Mouse (Mus musculus): ENCODE measurements around the gene Pml. TPM values are rescaled to one million over a fixed set of nuclear protein-coding genes. Genes with fewer than 3 reads are reported as not detected.

The Pml gene
- polyA plus RNA-seq, 1 experiment from 2014 or later: 4.0 TPM

DNA sequence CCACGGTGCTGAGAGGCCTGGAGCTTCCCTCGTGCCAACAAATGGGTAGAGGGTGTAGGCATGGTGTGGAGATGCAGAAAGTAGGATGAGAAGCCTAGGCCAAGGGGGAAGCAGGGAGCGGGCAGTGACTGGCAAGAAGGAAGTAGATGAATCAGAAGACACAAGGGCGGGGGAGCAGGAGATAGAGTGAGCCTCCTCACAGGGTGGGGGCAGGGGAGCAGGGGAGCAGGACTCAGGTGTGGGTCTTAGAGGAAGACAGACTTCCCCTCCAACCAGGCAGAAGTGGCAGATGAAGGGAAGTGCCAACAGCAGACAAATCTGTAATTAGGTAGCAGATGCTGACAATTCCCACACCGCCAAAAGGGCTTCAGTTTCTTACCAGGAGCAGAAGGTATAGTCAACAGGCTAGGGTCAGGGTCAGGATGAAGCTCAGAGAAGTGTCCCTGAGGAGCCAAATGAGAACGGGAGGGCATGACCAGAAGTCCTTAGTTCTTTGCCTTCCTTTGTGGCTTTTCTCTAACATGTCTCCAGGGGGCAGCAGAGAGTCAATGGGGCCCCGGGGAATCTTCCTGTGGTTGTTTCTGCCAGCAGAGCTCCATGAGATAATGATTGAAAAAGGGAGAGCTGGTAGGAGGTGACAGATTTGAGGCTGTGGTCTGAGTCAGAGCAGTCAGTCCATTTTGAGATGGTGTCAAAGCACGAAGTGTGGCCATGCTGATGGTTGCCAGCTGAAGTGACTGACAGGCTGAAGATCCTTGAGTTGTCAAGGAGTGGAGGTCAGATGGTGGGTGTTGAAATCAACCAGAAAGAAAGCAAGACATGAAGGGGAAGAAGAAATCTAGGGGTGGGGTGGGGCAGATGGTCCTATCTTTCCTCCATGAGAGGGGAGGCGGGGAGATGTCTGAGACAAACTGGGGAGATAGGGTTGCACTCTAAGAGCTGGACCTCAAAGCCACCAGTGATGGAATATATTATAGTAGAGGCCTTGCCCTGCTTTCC is 23.4 kb downstream of the Pml start:
- H3K9ac ChIP-seq: no peak overlapping the region
- no peaks in the 10 kb centered on the region for H3K27me3 ChIP-seq
- no peak overlapping the region for H3K4me2 ChIP-seq
- WGBS: 63% methylated on average over 9 of the region's 9 CpGs
- H3K27ac ChIP-seq (replicated peaks): no peak overlapping the region
- H3K4me3 ChIP-seq: no peak overlapping the region
- H3K36me3 ChIP-seq: no peaks in the 10 kb centered on the region
- no peak for ATAC-seq (ENCODE audit: low read depth)
- H3K9me3 ChIP-seq: no peaks in the 10 kb centered on the region
- H3K4me1 ChIP-seq (replicated peaks): no peaks in the 10 kb centered on the region

DNA sequence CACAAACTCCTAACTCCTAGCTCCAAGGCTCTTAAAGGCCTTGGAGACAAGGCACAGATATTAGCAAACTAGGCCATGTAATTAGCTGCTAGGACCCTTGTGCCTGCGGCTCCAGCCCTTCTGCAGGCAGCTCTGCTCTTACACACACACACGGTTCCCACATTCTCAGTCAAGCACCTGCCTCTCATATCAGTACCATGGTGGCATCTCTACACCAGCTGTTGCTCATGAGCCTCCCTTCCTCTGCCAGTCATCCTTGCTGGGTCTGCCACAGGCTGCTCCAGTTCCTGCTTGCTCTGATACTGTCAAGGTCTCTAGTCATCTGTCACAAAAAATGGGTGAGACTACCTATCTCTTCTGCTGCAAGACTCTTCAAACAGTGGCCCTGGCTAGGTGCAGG is 25.2 kb downstream of the Pml start:
- no peaks in the 10 kb centered on the region for H3K9me3 ChIP-seq
- H3K4me3 ChIP-seq: no peak overlapping the region
- ATAC-seq (ENCODE audit: low read depth): no peak
- H3K27ac ChIP-seq (replicated peaks): no peak overlapping the region
- H3K9ac ChIP-seq: no peak overlapping the region
- no peaks in the 10 kb centered on the region for H3K4me1 ChIP-seq (replicated peaks)
- no peaks in the 10 kb centered on the region for H3K27me3 ChIP-seq
- H3K36me3 ChIP-seq: no peaks in the 10 kb centered on the region
- WGBS: 90% methylated on average over 2 of the region's 2 CpGs
- H3K4me2 ChIP-seq: no peak overlapping the region

DNA sequence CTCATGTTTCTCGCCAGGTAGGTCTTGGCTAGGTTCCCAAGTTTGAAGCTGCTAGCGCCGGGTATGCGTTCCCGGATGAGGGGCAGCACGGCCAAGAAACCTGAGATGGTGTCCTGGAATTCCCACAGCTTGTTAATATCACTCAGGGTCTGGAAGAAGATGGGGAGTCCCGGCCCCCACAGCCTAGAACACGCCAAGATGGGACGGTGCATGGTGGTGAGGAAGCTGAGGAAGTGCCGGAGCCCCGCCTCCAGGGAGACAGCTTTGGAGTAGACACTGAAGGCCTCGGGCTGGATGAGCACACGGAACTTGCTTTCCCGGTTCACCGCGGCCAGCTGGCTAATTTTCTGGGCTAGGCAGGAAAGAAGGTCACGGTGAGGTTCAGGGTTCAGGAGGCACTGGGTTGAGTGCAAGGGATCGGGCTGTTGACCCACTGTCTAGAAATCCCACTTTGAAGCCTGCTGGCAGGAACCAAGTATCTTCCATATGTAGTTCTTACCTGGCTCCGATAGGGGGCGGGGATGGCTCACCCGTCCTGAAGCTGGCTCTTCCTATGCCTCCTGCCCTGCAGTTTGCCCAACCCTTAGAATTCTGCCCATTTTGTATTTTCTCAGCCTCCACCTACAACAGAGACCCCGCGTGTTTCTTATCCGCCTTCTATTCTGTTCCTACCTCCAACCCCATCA is 29.2 kb downstream of the Pml start:
- H3K36me3 ChIP-seq: no peaks in the 10 kb centered on the region
- 77% methylated on average over 24 of the region's 24 CpGs for WGBS
- no peak overlapping the region for H3K4me2 ChIP-seq
- no peaks in the 10 kb centered on the region for H3K9me3 ChIP-seq
- no peak for ATAC-seq (ENCODE audit: low read depth)
- H3K27ac ChIP-seq (replicated peaks): no peak overlapping the region
- H3K4me3 ChIP-seq: no peak overlapping the region
- H3K4me1 ChIP-seq (replicated peaks): no peaks in the 10 kb centered on the region
- no peak overlapping the region for H3K9ac ChIP-seq
- H3K27me3 ChIP-seq: no peaks in the 10 kb centered on the region

DNA sequence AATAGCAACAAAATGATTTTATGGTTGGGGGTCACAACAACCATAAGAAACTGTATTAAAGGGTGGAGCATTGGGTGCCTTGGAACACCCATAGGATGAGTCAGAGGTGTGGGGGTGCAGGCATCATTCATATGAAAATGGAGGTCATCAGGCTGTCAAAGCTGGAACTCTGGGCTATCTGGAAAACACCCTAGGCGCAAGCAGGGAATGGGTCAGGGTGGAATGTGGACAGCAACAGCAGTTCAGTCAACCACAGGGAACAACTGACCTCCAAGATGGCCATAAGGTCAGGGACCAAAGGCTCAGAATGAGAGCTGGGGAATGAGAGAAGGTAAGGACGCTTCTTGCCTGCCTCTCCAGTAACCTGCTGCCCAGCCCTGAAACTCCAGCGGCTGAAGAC is 31.0 kb downstream of the Pml start:
- Histone ChIP-seq H3K27ac (replicated peaks) (no peak overlapping the region), H3K9ac (no peak overlapping the region), H3K27me3 (no peaks in the 10 kb centered on the region), H3K4me3 (no peak overlapping the region), H3K36me3 (no peaks in the 10 kb centered on the region), H3K9me3 (no peaks in the 10 kb centered on the region), H3K4me2 (no peak overlapping the region), H3K4me1 (replicated peaks) (peaks cover 14% of the 10 kb centered on the region)
- 92% methylated on average over 3 of the region's 3 CpGs for WGBS
- no peak for ATAC-seq (ENCODE audit: low read depth)

DNA sequence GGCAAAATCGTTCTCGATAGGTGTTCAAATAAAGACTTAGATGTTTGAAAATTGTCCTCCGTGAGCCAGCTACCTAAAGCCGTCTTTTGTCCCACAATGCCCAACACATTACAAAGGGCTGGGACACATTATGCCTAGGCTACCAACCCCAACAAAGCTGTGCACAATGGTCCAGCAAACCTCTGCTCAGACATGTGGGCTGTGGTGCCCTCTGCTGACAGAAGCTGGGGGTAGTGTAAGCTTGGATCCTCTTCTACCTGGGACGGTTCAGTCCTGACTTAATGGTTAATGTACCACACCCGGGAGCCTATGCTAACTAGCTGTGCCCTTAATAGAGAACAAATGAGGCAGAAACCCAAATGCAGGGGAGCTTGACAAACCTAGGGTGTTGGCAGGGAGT is 33.2 kb downstream of the Pml start:
- Histone ChIP-seq H3K4me3 (no peak overlapping the region), H3K4me1 (replicated peaks) (peaks cover 17% of the 10 kb centered on the region), H3K9me3 (no peaks in the 10 kb centered on the region), H3K4me2 (no peak overlapping the region), H3K27ac (replicated peaks) (no peak overlapping the region), H3K9ac (no peak overlapping the region), H3K27me3 (no peaks in the 10 kb centered on the region), H3K36me3 (no peaks in the 10 kb centered on the region)
- ATAC-seq (ENCODE audit: low read depth): peak; percentile 56; the same call in 1 of the 2 replicates
- 48% methylated on average over 6 of the region's 6 CpGs for WGBS

DNA sequence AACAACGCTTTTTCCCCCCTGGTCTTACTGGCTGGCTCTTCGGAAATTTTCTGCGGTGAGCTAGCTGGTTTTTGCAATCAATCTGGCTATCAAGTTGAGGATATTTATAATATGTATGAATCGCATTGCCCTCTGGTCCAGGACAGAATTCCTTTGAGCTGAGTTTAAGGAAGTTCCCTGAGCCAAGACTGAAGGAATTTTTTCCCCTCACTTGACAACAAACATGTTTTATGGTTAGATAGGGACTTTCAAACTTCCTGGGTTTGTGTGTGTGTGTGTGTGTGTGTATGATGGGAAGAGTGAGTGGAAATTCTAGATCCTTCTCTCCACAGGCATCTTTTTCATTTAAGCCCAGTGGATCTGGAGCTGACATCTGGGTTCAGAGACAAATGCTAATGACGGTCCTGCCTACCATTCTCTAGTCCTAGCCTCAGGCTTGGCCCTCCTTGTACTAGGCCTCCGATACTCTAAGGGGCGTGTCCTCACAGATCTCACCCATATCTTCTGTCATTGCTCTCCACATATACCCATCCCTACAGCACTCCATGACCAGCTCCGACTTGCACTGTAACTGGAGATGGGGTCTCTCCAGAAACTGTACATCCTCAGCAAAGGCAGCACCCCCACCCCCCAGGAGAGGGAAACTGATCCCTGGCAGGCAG is 34.9 kb downstream of the Pml start:
- peaks cover 17% of the 10 kb centered on the region for H3K4me1 ChIP-seq (replicated peaks)
- H3K4me2 ChIP-seq: no peak overlapping the region
- no peaks in the 10 kb centered on the region for H3K36me3 ChIP-seq
- no peak overlapping the region for H3K9ac ChIP-seq
- no peak overlapping the region; the same call in 1 of the 2 replicates for H3K27ac ChIP-seq (replicated peaks)
- H3K27me3 ChIP-seq: no peaks in the 10 kb centered on the region
- 52% methylated on average over 8 of the region's 8 CpGs for WGBS
- no peaks in the 10 kb centered on the region for H3K9me3 ChIP-seq
- ATAC-seq (ENCODE audit: low read depth): no peak
- no peak overlapping the region for H3K4me3 ChIP-seq

DNA sequence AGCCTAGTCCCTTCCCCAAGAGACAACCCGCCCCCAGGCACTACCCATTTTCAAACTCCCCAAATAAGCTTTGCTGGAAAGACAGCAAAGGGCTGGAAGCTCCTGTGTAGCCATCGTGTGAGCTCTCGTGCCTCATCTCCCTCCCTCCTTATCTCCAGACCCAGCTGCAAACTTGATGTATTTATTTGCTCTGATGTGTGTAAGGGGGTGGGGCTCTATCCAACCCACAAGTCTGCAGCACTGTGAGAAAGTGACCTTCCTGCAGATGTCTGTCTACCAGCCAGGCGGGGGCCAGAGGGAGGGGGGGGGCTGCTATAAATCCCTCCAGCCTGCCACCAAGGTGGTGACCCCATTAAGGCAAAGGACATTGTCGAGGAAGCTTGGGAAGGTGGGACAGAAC is 35.7 kb downstream of the Pml start:
- ATAC-seq (ENCODE audit: low read depth): peak; percentile 33; the same call in 1 of the 2 replicates
- Histone ChIP-seq H3K4me3 (no peak overlapping the region), H3K4me1 (replicated peaks) (peaks cover 17% of the 10 kb centered on the region), H3K27ac (replicated peaks) (no peak overlapping the region; the same call in 1 of the 2 replicates), H3K9ac (peak overlapping the region; percentile 4; the same call in 1 of the 2 replicates), H3K27me3 (no peaks in the 10 kb centered on the region), H3K36me3 (no peaks in the 10 kb centered on the region), H3K9me3 (no peaks in the 10 kb centered on the region), H3K4me2 (no peak overlapping the region)
- WGBS: 11% methylated on average over 5 of the region's 5 CpGs

DNA sequence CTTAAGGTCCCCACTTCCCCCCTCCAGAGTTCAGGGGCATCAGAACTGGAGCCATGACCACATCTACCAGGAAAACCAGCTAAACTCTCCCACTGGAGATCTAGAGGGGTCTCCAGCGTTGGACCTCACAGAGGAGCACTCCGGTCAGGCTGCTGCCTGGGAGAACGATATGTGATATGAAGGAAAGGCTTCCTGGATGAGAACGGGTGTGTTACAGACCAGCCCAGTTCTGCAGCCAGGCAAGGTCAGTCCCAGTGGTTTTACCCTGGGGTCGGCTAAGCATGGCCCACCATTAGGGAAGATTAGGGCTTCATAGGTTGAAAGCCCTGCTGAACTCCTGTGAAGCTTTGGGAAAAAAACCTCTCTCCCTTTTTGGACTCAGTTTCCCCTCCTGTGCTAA is 36.2 kb downstream of the Pml start:
- no peaks in the 10 kb centered on the region for H3K36me3 ChIP-seq
- no peak overlapping the region for H3K4me2 ChIP-seq
- no peak overlapping the region for H3K4me3 ChIP-seq
- ATAC-seq (ENCODE audit: low read depth): no peak
- peaks cover 17% of the 10 kb centered on the region for H3K4me1 ChIP-seq (replicated peaks)
- no peaks in the 10 kb centered on the region for H3K9me3 ChIP-seq
- no peaks in the 10 kb centered on the region for H3K27me3 ChIP-seq
- 76% methylated on average over 5 of the region's 5 CpGs for WGBS
- no peak overlapping the region for H3K9ac ChIP-seq
- H3K27ac ChIP-seq (replicated peaks): no peak overlapping the region; the same call in 1 of the 2 replicates

DNA sequence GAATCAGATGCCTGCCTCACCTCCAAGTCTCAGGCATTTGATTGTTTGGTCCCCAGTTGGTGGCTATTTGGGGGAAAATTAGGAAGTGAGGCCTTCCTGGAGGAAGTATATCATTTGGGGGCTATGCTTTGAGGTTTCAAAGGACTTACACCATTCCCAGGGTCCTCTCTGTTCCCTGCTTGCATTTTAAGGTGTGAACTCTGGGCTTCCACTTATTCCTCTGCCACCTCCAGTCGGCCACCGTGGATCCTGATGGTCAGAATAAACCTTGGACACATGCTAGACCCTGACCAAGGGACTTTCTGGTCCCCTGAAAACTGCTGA is 39.3 kb downstream of the Pml start:
- H3K27ac ChIP-seq (replicated peaks): no peak overlapping the region
- no peak for ATAC-seq (ENCODE audit: low read depth)
- 77% methylated on average over 2 of the region's 2 CpGs for WGBS

DNA sequence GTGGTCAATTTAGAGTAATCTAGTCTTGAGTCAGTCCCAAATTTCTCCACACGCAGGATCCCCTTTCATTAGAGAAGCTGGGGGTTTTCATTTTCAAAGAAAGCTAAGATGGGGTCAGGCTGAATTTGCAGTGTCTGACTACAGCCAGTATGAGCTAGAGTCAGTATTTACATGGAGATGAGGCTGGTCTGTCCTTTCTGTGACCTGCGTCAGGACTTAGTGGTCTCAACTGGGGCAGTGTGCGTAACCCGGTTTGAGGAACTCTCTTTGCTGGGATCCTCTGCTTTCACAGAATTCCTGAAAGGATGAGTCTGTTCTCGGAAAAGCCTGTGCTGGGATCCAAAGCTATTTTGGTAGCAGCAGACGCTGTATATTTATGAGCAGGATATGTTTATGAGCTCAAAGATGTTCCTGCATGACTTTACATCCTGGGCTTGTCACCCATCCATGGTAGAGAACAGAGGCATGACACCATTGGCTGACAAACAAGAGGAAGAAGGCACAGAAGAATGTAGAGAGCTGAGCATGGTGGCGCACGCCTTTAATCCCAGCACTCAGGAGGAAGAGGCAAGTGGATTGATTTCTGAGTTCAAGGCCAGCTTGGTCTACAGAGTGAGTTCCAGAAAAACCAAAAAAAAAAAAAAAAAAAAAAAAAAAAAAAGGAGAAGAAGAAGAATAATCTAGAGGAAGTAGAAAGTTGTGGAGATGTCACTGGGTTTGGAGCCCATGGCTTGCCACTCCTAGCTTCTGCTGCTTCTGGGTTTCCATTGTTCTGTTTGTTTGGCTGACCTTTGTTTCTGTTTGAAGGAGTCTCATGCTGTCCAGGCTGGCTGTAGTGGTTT is 39.9 kb downstream of the Pml start:
- Histone ChIP-seq H3K4me3 (no peak overlapping the region), H3K27me3 (peaks cover 14% of the 10 kb centered on the region; the same call in 1 of the 2 replicates), H3K9me3 (no peaks in the 10 kb centered on the region), H3K4me2 (no peak overlapping the region), H3K36me3 (no peaks in the 10 kb centered on the region), H3K27ac (replicated peaks) (no peak overlapping the region), H3K4me1 (replicated peaks) (peaks cover 19% of the 10 kb centered on the region), H3K9ac (no peak overlapping the region)
- WGBS: 62% methylated on average over 8 of the region's 8 CpGs
- ATAC-seq (ENCODE audit: low read depth): no peak

More for the DNA sequence above, 39.3 kb downstream of the Pml start:
- no peak overlapping the region for H3K9ac ChIP-seq
- 0 out of 2 replicates have a peak, but pooled peaks cover 8% of the 10 kb centered on the region for H3K27me3 ChIP-seq
- H3K4me3 ChIP-seq: no peak overlapping the region
- H3K4me1 ChIP-seq (replicated peaks): peaks cover 17% of the 10 kb centered on the region
- H3K4me2 ChIP-seq: no peak overlapping the region
- H3K9me3 ChIP-seq: no peaks in the 10 kb centered on the region
- no peaks in the 10 kb centered on the region for H3K36me3 ChIP-seq

DNA sequence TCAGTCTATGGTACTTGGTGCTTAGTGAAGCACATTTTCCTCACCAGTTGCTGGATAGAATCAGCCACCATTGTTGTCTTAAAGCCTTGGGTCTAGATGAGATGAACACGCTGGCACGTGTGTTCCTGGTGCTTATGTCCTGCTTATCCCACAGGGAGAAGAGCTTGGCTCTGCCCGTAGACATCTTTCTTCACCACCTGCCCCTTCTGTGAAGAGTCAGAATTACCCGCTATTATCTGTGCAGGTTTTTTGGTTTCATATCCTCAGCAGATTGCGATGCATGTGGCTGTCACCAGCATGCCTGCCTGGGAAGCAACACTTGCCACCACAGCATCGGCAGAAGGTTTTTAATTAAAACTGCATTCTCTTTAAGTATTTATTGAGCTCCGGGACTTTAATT is 43.6 kb downstream of the Pml start:
- H3K9me3 ChIP-seq: no peaks in the 10 kb centered on the region
- no peak overlapping the region for H3K27ac ChIP-seq (replicated peaks)
- WGBS: 70% methylated on average over 7 of the region's 7 CpGs
- H3K4me3 ChIP-seq: no peak overlapping the region
- peaks cover 45% of the 10 kb centered on the region for H3K27me3 ChIP-seq
- ATAC-seq (ENCODE audit: low read depth): no peak
- no peak overlapping the region for H3K9ac ChIP-seq
- peaks cover 37% of the 10 kb centered on the region for H3K4me1 ChIP-seq (replicated peaks)
- peak overlapping the region; percentile 59 for H3K4me2 ChIP-seq
- H3K36me3 ChIP-seq: no peaks in the 10 kb centered on the region

Data from neural tube, embryonic 13.5 days (tissue).